Comparison of ENCODE assay signal across 8 mouse cellular contexts in the genomic region with DNA sequence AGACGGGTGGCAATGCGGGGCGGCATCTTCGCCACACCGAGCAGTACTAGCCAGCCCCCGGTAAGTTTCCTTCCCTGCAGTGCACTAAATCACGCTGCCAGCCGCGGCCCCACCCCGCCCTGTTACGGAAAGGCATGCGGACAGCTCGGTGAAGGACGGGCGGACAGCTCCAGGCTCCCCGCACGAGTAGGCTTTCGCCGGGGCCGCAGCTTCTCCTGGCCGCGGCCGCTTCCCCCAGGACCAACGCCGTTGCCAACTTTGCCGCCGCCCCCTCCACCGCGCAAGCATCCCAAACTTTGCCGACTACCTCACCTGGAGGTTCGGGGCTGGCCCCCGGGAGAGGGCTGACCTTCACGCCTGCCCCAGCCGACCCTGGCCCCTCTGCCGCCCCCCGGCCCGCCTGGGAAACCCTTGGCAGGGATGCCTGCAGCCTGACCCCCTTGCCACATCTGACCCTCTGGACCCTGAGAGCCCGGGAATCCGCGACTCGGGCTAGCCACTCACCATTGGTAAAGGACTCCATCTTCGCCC. TPM values are rescaled to one million over a fixed set of nuclear protein-coding genes. Genes with fewer than 3 reads are reported as not detected.
DNase-seq lines count a peak whose midpoint lies in the region; ATAC-seq and TF ChIP-seq lines count a peak whose summit lies in the region.

No protein-coding gene starts in this region.

- no peak for DNase-seq in frontal cortex, postnatal 14 days (ENCODE audit: low spot score in 2 of 2)
- peak; percentile 91 for DNase-seq in gastrocnemius, adult 2 months
- DNase-seq in induced T-regulatory cell, adult 2 months (ENCODE audit: low read depth), result peak; percentile 68
- peak; percentile 84 for DNase-seq in liver
- DNase-seq in stomach, postnatal 0 days (ENCODE audit: low spot score), result peak; percentile 67

- no peaks in the 10 kb centered on the region; the same call in 1 of the 2 replicates for H3K4me1 ChIP-seq in bone marrow, adult 2 months (ENCODE audit: control insufficient read depth, insufficient read depth, low read length)
- peaks cover 21% of the 10 kb centered on the region for H3K4me1 ChIP-seq in midbrain, embryonic 16.5 days (ENCODE audit: control insufficient read depth, insufficient read depth, low read length)
- no peaks in the 10 kb centered on the region for H3K4me1 ChIP-seq in stomach, postnatal 0 days (replicated peaks; ENCODE audit: control insufficient read depth, insufficient read depth)

- TF ChIP-seq CTCF in bone marrow, adult 2 months (IDR thresholded peaks at IDR 0.05; ENCODE audit: control insufficient read depth, insufficient read depth, low read length), result no peak
- no peak; the same call in 1 of the 2 replicates for TF ChIP-seq CTCF in gastrocnemius, adult 2 months (IDR thresholded peaks at IDR 0.05)
- no peak for TF ChIP-seq CTCF in stomach, postnatal 0 days (IDR thresholded peaks at IDR 0.05; ENCODE audit: low read depth)

- intact Hi-C loops in gastrocnemius, adult 2 months (cut with DNase I), result loop anchor here (2.0 to 10.0 kb wide), 3 partner anchors 23 to 329 kb away; no protein-coding TSS in a partner anchor

- peak; percentile 34 for ATAC-seq in frontal cortex, adult (ENCODE audit: low TSS enrichment)
- ATAC-seq in midbrain, embryonic 16.5 days, result peak; percentile 14
- peak; percentile 0; the same call in 1 of the 2 replicates for ATAC-seq in stomach, postnatal 0 days (ENCODE audit: low FRiP score, low TSS enrichment)

- H3K9me3 ChIP-seq in midbrain, embryonic 16.5 days (replicated peaks; ENCODE audit: control insufficient read depth, low read length, poor library complexity, severe bottlenecking), result no peaks in the 10 kb centered on the region
- no peaks in the 10 kb centered on the region for H3K9me3 ChIP-seq in stomach, postnatal 0 days (ENCODE audit: control insufficient read depth, low read length)

- no peak for TF ChIP-seq EP300 in stomach, postnatal 0 days (optimal IDR thresholded peaks at IDR 0.05)

- no peaks in the 10 kb centered on the region for H3K36me3 ChIP-seq in midbrain, embryonic 16.5 days (ENCODE audit: control insufficient read depth, insufficient read depth, low read length)
- H3K36me3 ChIP-seq in stomach, postnatal 0 days (ENCODE audit: control insufficient read depth, insufficient read depth, low read length), result no peaks in the 10 kb centered on the region

- H3K27ac ChIP-seq in bone marrow, adult 2 months (ENCODE audit: control insufficient read depth, insufficient read depth, low read depth, low read length, poor library complexity), result peak overlapping the region; percentile 99
- peak overlapping the region; percentile 98 for H3K27ac ChIP-seq in gastrocnemius, adult 2 months
- H3K27ac ChIP-seq in midbrain, embryonic 16.5 days (ENCODE audit: low read length), result peak overlapping the region; percentile 100
- peak overlapping the region; percentile 100 for H3K27ac ChIP-seq in stomach, postnatal 0 days (replicated peaks)

- peak overlapping the region; percentile 81 for H3K4me2 ChIP-seq in midbrain, embryonic 16.5 days (ENCODE audit: low read length)
- H3K4me2 ChIP-seq in stomach, postnatal 0 days (replicated peaks; ENCODE audit: low read depth), result peak overlapping the region; percentile 77

- WGBS in bone marrow, adult 2 months, result under 1% methylated on average over 42 of the region's 42 CpGs
- under 1% methylated on average over 42 of the region's 42 CpGs for WGBS in midbrain, embryonic 16.5 days
- WGBS in stomach, postnatal 0 days, result under 1% methylated on average over 40 of the region's 42 CpGs

- peak overlapping the region; percentile 82 for H3K4me3 ChIP-seq in bone marrow, adult 2 months (replicated peaks; ENCODE audit: control insufficient read depth, low read depth, low read length)
- peak overlapping the region; percentile 93 for H3K4me3 ChIP-seq in gastrocnemius, adult 2 months
- H3K4me3 ChIP-seq in midbrain, embryonic 16.5 days (ENCODE audit: low read depth, low read length), result peak overlapping the region; percentile 83
- peak overlapping the region; percentile 98 for H3K4me3 ChIP-seq in stomach, postnatal 0 days (ENCODE audit: low read depth, low read length)

- H3K27me3 ChIP-seq in midbrain, embryonic 16.5 days (ENCODE audit: control insufficient read depth, insufficient read depth, low read depth, low read length), result no peaks in the 10 kb centered on the region
- no peaks in the 10 kb centered on the region for H3K27me3 ChIP-seq in stomach, postnatal 0 days (ENCODE audit: control insufficient read depth, insufficient read depth, low read length)

- peak overlapping the region; percentile 91 for H3K9ac ChIP-seq in midbrain, embryonic 16.5 days (ENCODE audit: low read depth, low read length)
- peak overlapping the region; percentile 97 for H3K9ac ChIP-seq in stomach, postnatal 0 days (ENCODE audit: low read length)

- TF ChIP-seq POLR2A in bone marrow, adult 2 months (IDR thresholded peaks at IDR 0.05; ENCODE audit: borderline replicate concordance, control insufficient read depth, low read depth, low read length), result no peak

RNA-seq across cellular contexts. Expression of a gene that starts 0.9 kb away (rescaled TPM):
- polyA plus RNA-seq in bone marrow, adult 2 months (2011; ENCODE audit: insufficient read depth, insufficient read length, low replicate concordance, missing spikeins), result 9.7 and 14.3 TPM in 2 replicates
- 10 to 100 TPM; 65.3 to 77.3 TPM for total RNA-seq in gastrocnemius, adult 2 months (2021)
- polyA plus RNA-seq in midbrain, embryonic 16.5 days (2015; fragmentation: Nextera tagmentation; extraction: Ambion mirVana), result 6.6 and 8.5 TPM in 2 replicates
- polyA plus RNA-seq in stomach, postnatal 0 days (2015; fragmentation: Nextera tagmentation; extraction: Ambion mirVana), result 4.8 and 5.0 TPM in 2 replicates

Comparison
In these comparisons a context has a peak if more than half of its experiments do, and no peak if none do; other contexts are left out.
1. DNase-seq: peak in gastrocnemius, adult 2 months (single experiment), induced T-regulatory cell, adult 2 months (single experiment), liver (single experiment) and stomach, postnatal 0 days (single experiment); none in frontal cortex, postnatal 14 days (0 of 2).
2. Peak in every context shown above with its lines, with median percentiles within 50 percentile points of each other: ATAC-seq, H3K27ac ChIP-seq and H3K4me3 ChIP-seq.